Mouse (Mus musculus) adrenal gland, adult 18-20 months (tissue): ENCODE results near the gene Olfr714. TPM values are rescaled to one million over a fixed set of nuclear protein-coding genes. Genes with fewer than 3 reads are reported as not detected.
"Not testable (repeated sequence)": the region's sequence is repeated elsewhere in the genome, so short reads cannot be mapped to it uniquely, and the experiment has no call there.

ENCODE experiments used
- DNase-seq, 2 experiments: peaks; one replicate each; pipeline ENCODE4 v3.0.0; 2021 to 2022; ENCODE audit warnings: low spot score in 2 of 2
- long read RNA-seq, 2 experiments: library from polyadenylated mRNA; stranded (forward); transcript quantifications; one replicate each; pipeline ENCODE4 v2.0.0; 2021
- total RNA-seq, 2 experiments: library from RNA; stranded (reverse); gene quantifications; 1 replicate in 1 of 2; 2 replicates in 1 of 2; pipeline ENCODE4 v1.2.3; 2021

Gene Olfr714
- not detected for total RNA-seq
- long read RNA-seq, experiment 1 = 0 reads
- long read RNA-seq, experiment 2 = 0 reads

GRCm38 (mm10) chr7:107070681-107071080 lies at the start of gene Olfr714:
TSS of gene Olfr714 (plus strand) at chr7:107070981.
- DNase-seq = no peak

GRCm38 (mm10) chr7:107030874-107031273 lies 39.9 kb upstream of the Olfr714 start, which contains the start of gene Olfr713:
TSS of gene Olfr713 (plus strand) at chr7:107031174.
- DNase-seq = no peak

- no peak for DNase-seq
Measured at GRCm38 (mm10) chr7:107039934-107040563, 30.7 kb upstream of the Olfr714 start.

- no peak for DNase-seq
Measured at GRCm38 (mm10) chr7:107043136-107043535, 27.6 kb upstream of the Olfr714 start.

GRCm38 (mm10) chr7:107044407-107044806 lies 26.4 kb upstream of the Olfr714 start:
- DNase-seq = no peak

- DNase-seq = peak in 1 of 2 experiments; percentile 12
Measured at GRCm38 (mm10) chr7:107045833-107046232, 24.9 kb upstream of the Olfr714 start.

GRCm38 (mm10) chr7:107047578-107047977 lies 23.2 kb upstream of the Olfr714 start:
- DNase-seq = no peak

- no peak for DNase-seq
Measured at GRCm38 (mm10) chr7:107092920-107093319, 22.1 kb downstream of the Olfr714 start, which contains the start of gene Olfr17. TSS of gene Olfr17 (plus strand) at chr7:107093220.

- DNase-seq = not testable (repeated sequence)
Measured at GRCm38 (mm10) chr7:107110269-107110668, 39.5 kb downstream of the Olfr714 start, which contains the start of gene Olfr715b. TSS of gene Olfr715b (minus strand) at chr7:107110369.

Other genes starting within 250 kb of the Olfr714 start
- gene Olfr702, start 237.1 kb upstream of the Olfr714 start, total RNA-seq = not detected
- gene Olfr703, start 227.6 kb upstream of the Olfr714 start, total RNA-seq = not detected
- gene Olfr704, start 207.8 kb upstream of the Olfr714 start, total RNA-seq = not detected
- not detected for gene Olfr705, start 194.1 kb upstream of the Olfr714 start, total RNA-seq
- not detected for gene Olfr706, start 182.8 kb upstream of the Olfr714 start, total RNA-seq
- gene Olfr707, start 169.7 kb upstream of the Olfr714 start, total RNA-seq = not detected
- gene Olfr1532-ps1, start 163.0 kb upstream of the Olfr714 start, total RNA-seq = not detected
- under 1 TPM in 1 of 2 experiments, not detected in 1; 0.07 TPM for gene Olfr709-ps1, start 138.8 kb upstream of the Olfr714 start, total RNA-seq
- not detected for gene Olfr710, start 122.7 kb upstream of the Olfr714 start, total RNA-seq
- not detected for gene Olfr6, start 107.0 kb upstream of the Olfr714 start, total RNA-seq
- not detected for gene Olfr711, start 95.5 kb upstream of the Olfr714 start, total RNA-seq
- gene Olfr2, start 64.9 kb upstream of the Olfr714 start, total RNA-seq = not detected
- not detected for gene Olfr713, start 39.8 kb upstream of the Olfr714 start, total RNA-seq
- not detected for gene Olfr17, start 22.2 kb downstream of the Olfr714 start, total RNA-seq
- gene Olfr715b, start 39.4 kb downstream of the Olfr714 start, total RNA-seq = not detected
- not detected for gene Olfr715, start 60.1 kb downstream of the Olfr714 start, total RNA-seq
- not detected for gene Olfr716, start 67.3 kb downstream of the Olfr714 start, total RNA-seq
- not detected for gene Nlrp14, start 96.0 kb downstream of the Olfr714 start, total RNA-seq
- gene Rbmxl2, start 138.5 kb downstream of the Olfr714 start, total RNA-seq = not detected